Mouse (Mus musculus) cerebellum, adult 2 months (tissue): ENCODE measurements around the gene Zfp697.
"Not testable (repeated sequence)": the region's sequence is repeated elsewhere in the genome, so short reads cannot be mapped to it uniquely, and the experiment has no call there.

Experiments
- CTCF ChIP-seq: fragments of 200-500 bp; IDR thresholded peaks from 2 replicates; pipeline ENCODE4 v1.5.1; 2011; ENCODE audit warnings: low read depth, mild to moderate bottlenecking, control low read depth, low read length, moderate library complexity, borderline replicate concordance; ENCODE audit not compliant: insufficient read depth
- POLR2A ChIP-seq: fragments of 200-500 bp; IDR thresholded peaks from 2 replicates; pipeline ENCODE4 v1.6.1; 2011; ENCODE audit warnings: low read length, control low read depth, borderline replicate concordance; ENCODE audit not compliant: insufficient read depth

DNA sequence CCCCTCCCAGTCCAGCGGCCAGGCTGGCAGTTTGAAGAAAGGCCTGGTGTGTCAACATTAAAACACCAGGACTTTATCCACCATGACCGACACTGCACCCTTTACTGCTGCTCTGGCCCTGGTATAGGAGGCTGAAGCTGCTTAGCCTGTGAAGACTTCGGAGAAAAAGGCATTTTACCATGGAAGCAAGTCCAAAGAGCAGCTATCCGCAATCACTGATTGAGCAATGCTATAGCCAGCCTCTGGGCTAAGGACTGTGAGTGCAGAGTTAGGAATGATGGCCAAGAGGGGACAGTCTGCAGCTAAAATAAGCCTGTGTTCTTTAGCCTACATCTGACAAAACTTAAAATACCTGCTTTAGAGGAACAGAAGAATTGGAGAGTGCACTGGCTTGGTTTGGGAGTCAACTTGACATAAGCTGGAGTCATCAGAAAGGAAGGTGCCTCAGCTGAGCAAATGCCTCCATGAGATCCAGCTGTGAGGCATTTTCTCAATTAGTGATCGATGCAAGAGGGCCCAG lies 25.1 kb downstream of the Zfp697 start:
- not testable (repeated sequence) for TF ChIP-seq CTCF, POLR2A
